Mouse (Mus musculus) myocyte (in vitro differentiated cells): ENCODE measurements at regions not wholly inside any gene's neighbourhood (a gene's known extent, or its start where the extent isn't known, plus 50 kb on each side); places are given as distances from the start of the nearest gene placed in this dataset.
A peak's percentile ranks its signal among the peaks of the same experiment; 100 is the strongest.

Experiments used
- H3K27me3 ChIP-seq: one replicate; pipeline ENCODE4 v1.6.1; 2011; ENCODE audit not compliant: control insufficient read depth, insufficient read depth, insufficient read length
- H3K36me3 ChIP-seq: one replicate; pipeline ENCODE4 v1.6.1; 2011; ENCODE audit not compliant: control insufficient read depth, insufficient read depth
- H3K4me2 ChIP-seq: one replicate; pipeline ENCODE4 v1.6.1; 2011; ENCODE audit warnings: low read depth, control low read depth
- H3K4me3 ChIP-seq: one replicate; pipeline ENCODE4 v1.5.1; 2011; ENCODE audit warnings: mild to moderate bottlenecking, control low read depth, moderate library complexity
- H3K79me2 ChIP-seq: one replicate; pipeline ENCODE4 v1.6.1; 2011; ENCODE audit not compliant: control insufficient read depth, insufficient read depth
- H3ac ChIP-seq: one replicate; pipeline ENCODE4 v1.6.1; 2011; ENCODE audit not compliant: control insufficient read depth, insufficient read length
- CEBPB ChIP-seq: IDR thresholded peaks from 2 replicates; pipeline ENCODE4 v1.6.1; 2011; ENCODE audit warnings: mild to moderate bottlenecking, moderate library complexity; ENCODE audit not compliant: poor library complexity, insufficient read depth, severe bottlenecking
- E2F4 ChIP-seq: IDR thresholded peaks from one replicate; pipeline ENCODE4 v1.6.1; 2011; ENCODE audit warnings: mild to moderate bottlenecking, control low read depth, moderate library complexity; ENCODE audit not compliant: insufficient read depth
- MAX ChIP-seq: IDR thresholded peaks from one replicate; pipeline ENCODE4 v1.6.1; 2011; ENCODE audit warnings: low read depth, mild to moderate bottlenecking, control low read depth
- MYOD1 ChIP-seq, 3 experiments: IDR thresholded peaks; one replicate each; pipeline ENCODE4 v1.6.1; 2011; ENCODE audit warnings: control low read depth in 2 of 3, low read depth in 2 of 3, mild to moderate bottlenecking in 2 of 3, moderate library complexity in 1 of 3; ENCODE audit not compliant: insufficient read length in 2 of 3, control insufficient read depth in 1 of 3
- MYOG ChIP-seq, 3 experiments: IDR thresholded peaks; one replicate each; pipeline ENCODE4 v1.6.1; 2011; ENCODE audit warnings: control low read depth in 2 of 3, low read depth in 2 of 3, mild to moderate bottlenecking in 2 of 3; ENCODE audit not compliant: insufficient read length in 2 of 3, control insufficient read depth in 1 of 3, insufficient read depth in 1 of 3
- POLR2A ChIP-seq: IDR thresholded peaks from one replicate; pipeline ENCODE4 v1.6.1; 2011; ENCODE audit warnings: low read depth, mild to moderate bottlenecking, control low read depth, moderate library complexity; ENCODE audit not compliant: insufficient read length
- POLR2AphosphoS2 ChIP-seq: IDR thresholded peaks from one replicate; pipeline ENCODE4 v1.6.1; 2011; ENCODE audit warnings: low read depth, control low read depth; ENCODE audit not compliant: insufficient read length
- REST ChIP-seq: IDR thresholded peaks from one replicate; pipeline ENCODE4 v1.6.1; 2011; ENCODE audit warnings: mild to moderate bottlenecking, control low read depth, moderate library complexity; ENCODE audit not compliant: insufficient read depth, insufficient read length
- SRF ChIP-seq: IDR thresholded peaks from one replicate; pipeline ENCODE4 v1.6.1; 2011; ENCODE audit warnings: low read depth; ENCODE audit not compliant: control insufficient read depth, insufficient read length
- TCF12 ChIP-seq: IDR thresholded peaks from one replicate; pipeline ENCODE4 v1.6.1; 2011; ENCODE audit warnings: mild to moderate bottlenecking, control low read depth; ENCODE audit not compliant: poor library complexity, insufficient read depth, severe bottlenecking
- TCF3 ChIP-seq: IDR thresholded peaks from one replicate; pipeline ENCODE4 v1.6.1; 2011; ENCODE audit warnings: low read depth, control low read depth; ENCODE audit not compliant: insufficient read length
- USF1 ChIP-seq: IDR thresholded peaks from one replicate; pipeline ENCODE4 v1.6.1; 2011; ENCODE audit warnings: low read depth, mild to moderate bottlenecking, control low read depth, moderate library complexity

- H3K27me3 ChIP-seq, result no peaks in the 10 kb centered on the region
- H3K4me3 ChIP-seq, result no peak overlapping the region
- TF ChIP-seq MAX (no peak), POLR2A (no peak), REST (no peak), TCF3 (no peak), CEBPB (peak; percentile 88), USF1 (no peak)
- no peaks in the 10 kb centered on the region for H3K36me3 ChIP-seq
- no peak overlapping the region for H3K4me2 ChIP-seq
- H3ac ChIP-seq, result no peak overlapping the region
- H3K79me2 ChIP-seq, result no peaks in the 10 kb centered on the region
Observed at GRCm38 (mm10) chr3:102574320-102574719, 104.6 kb downstream of the Ngf start.

- H3K27me3 ChIP-seq, result no peaks in the 10 kb centered on the region
- no peak overlapping the region for H3ac ChIP-seq
- no peak overlapping the region for H3K4me3 ChIP-seq
- H3K79me2 ChIP-seq, result no peaks in the 10 kb centered on the region
- H3K4me2 ChIP-seq, result no peak overlapping the region
- TF ChIP-seq E2F4, result no peak
- TF ChIP-seq MYOG (IDR thresholded peaks at IDR 0.05; ENCODE audit: control insufficient read depth in 1 of 3, insufficient read depth in 1 of 3, insufficient read length in 2 of 3, low read depth in 2 of 3), result no peak
- no peak for TF ChIP-seq POLR2A
- TF ChIP-seq TCF12, result no peak
- TF ChIP-seq MAX, result no peak
- TF ChIP-seq USF1, result no peak
- no peak for TF ChIP-seq POLR2AphosphoS2
- TF ChIP-seq TCF3, result no peak
- TF ChIP-seq SRF, result no peak
- no peak for TF ChIP-seq REST
- no peak for TF ChIP-seq CEBPB
- no peak for TF ChIP-seq MYOD1 (IDR thresholded peaks at IDR 0.05; ENCODE audit: control insufficient read depth in 1 of 3, insufficient read length in 2 of 3, low read depth in 2 of 3)
- no peaks in the 10 kb centered on the region for H3K36me3 ChIP-seq
Observed at GRCm38 (mm10) chr3:102576896-102577295, 107.2 kb downstream of the Ngf start.

GRCm38 (mm10) chr3:102581830-102582229 lies 112.1 kb downstream of the Ngf start:
- H3K27me3 ChIP-seq, result no peaks in the 10 kb centered on the region
- H3K36me3 ChIP-seq, result no peaks in the 10 kb centered on the region
- no peak for TF ChIP-seq USF1
- TF ChIP-seq E2F4, result no peak
- TF ChIP-seq CEBPB, result no peak
- no peak for TF ChIP-seq POLR2AphosphoS2
- TF ChIP-seq REST, result no peak
- TF ChIP-seq MAX, result no peak
- no peak for TF ChIP-seq TCF3
- no peak for TF ChIP-seq SRF
- no peak for TF ChIP-seq MYOG (IDR thresholded peaks at IDR 0.05; ENCODE audit: control insufficient read depth in 1 of 3, insufficient read depth in 1 of 3, insufficient read length in 2 of 3, low read depth in 2 of 3)
- no peak for TF ChIP-seq MYOD1 (IDR thresholded peaks at IDR 0.05; ENCODE audit: control insufficient read depth in 1 of 3, insufficient read length in 2 of 3, low read depth in 2 of 3)
- TF ChIP-seq POLR2A, result no peak
- TF ChIP-seq TCF12, result no peak
- no peak overlapping the region for H3K4me3 ChIP-seq
- no peak overlapping the region for H3ac ChIP-seq
- no peak overlapping the region for H3K4me2 ChIP-seq
- no peaks in the 10 kb centered on the region for H3K79me2 ChIP-seq

- no peak overlapping the region for H3ac ChIP-seq
- TF ChIP-seq MYOD1 (IDR thresholded peaks at IDR 0.05; ENCODE audit: control insufficient read depth in 1 of 3, insufficient read length in 2 of 3, low read depth in 2 of 3) (no peak), POLR2AphosphoS2 (no peak), POLR2A (no peak), MYOG (IDR thresholded peaks at IDR 0.05; ENCODE audit: control insufficient read depth in 1 of 3, insufficient read depth in 1 of 3, insufficient read length in 2 of 3, low read depth in 2 of 3) (no peak), SRF (no peak), REST (no peak), CEBPB (no peak), TCF12 (no peak), TCF3 (no peak), USF1 (no peak), E2F4 (no peak)
- H3K4me3 ChIP-seq, result no peak overlapping the region
- no peaks in the 10 kb centered on the region for H3K79me2 ChIP-seq
- H3K36me3 ChIP-seq, result no peaks in the 10 kb centered on the region
- no peaks in the 10 kb centered on the region for H3K27me3 ChIP-seq
- no peak overlapping the region for H3K4me2 ChIP-seq
Observed at GRCm38 (mm10) chr3:102585136-102585535, 115.4 kb downstream of the Ngf start.

GRCm38 (mm10) chr3:102586221-102586620 lies 116.5 kb downstream of the Ngf start:
- Histone ChIP-seq H3K27me3 (no peaks in the 10 kb centered on the region), H3K4me3 (no peak overlapping the region), H3K36me3 (no peaks in the 10 kb centered on the region), H3ac (no peak overlapping the region), H3K79me2 (no peaks in the 10 kb centered on the region), H3K4me2 (no peak overlapping the region)
- no peak for TF ChIP-seq MAX
- TF ChIP-seq MYOG (IDR thresholded peaks at IDR 0.05; ENCODE audit: control insufficient read depth in 1 of 3, insufficient read depth in 1 of 3, insufficient read length in 2 of 3, low read depth in 2 of 3), result no peak
- TF ChIP-seq E2F4, result no peak
- no peak for TF ChIP-seq SRF
- no peak for TF ChIP-seq USF1
- no peak for TF ChIP-seq TCF12
- no peak for TF ChIP-seq POLR2A
- TF ChIP-seq CEBPB, result no peak
- no peak for TF ChIP-seq POLR2AphosphoS2
- no peak for TF ChIP-seq MYOD1 (IDR thresholded peaks at IDR 0.05; ENCODE audit: control insufficient read depth in 1 of 3, insufficient read length in 2 of 3, low read depth in 2 of 3)
- no peak for TF ChIP-seq REST
- TF ChIP-seq TCF3, result no peak
